Mouse (Mus musculus) lung, postnatal 0 days (tissue): ENCODE results near the gene Usp48. TPM values are rescaled to one million over a fixed set of nuclear protein-coding genes. Genes with fewer than 3 reads are reported as not detected.
A peak's percentile ranks its signal among the peaks of the same experiment; 100 is the strongest.

Source experiments
- ATAC-seq: fragments of 200-750 bp; cut with Nextera tagmentation; 2 replicates; pipeline ENCODE4 v1.8.0; 2017; ENCODE audit warnings: moderate library complexity
- DNase-seq: peaks from one replicate; pipeline ENCODE4 v3.0.0-alpha.2; 2016; ENCODE audit warnings: low spot score
- H3K27ac ChIP-seq: fragments of 300-500 bp; sonication (generic); 2 replicates; pipeline ENCODE4 v1.5.1; 2014; ENCODE audit warnings: antibody characterized with exemption, mild to moderate bottlenecking, low read length, mixed read lengths
- H3K27me3 ChIP-seq: fragments of 300-500 bp; sonication (generic); replicated peaks from 2 replicates; pipeline ENCODE4 v1.6.1; 2014; ENCODE audit warnings: low read length, mixed read lengths; ENCODE audit not compliant: insufficient read depth
- H3K36me3 ChIP-seq: fragments of 300-500 bp; sonication (generic); 2 replicates; pipeline ENCODE4 v1.6.1; 2014; ENCODE audit warnings: low read length, mixed read lengths; ENCODE audit not compliant: insufficient read depth
- H3K4me1 ChIP-seq: fragments of 300-500 bp; sonication (generic); 2 replicates; pipeline ENCODE4 v1.6.1; 2014; ENCODE audit warnings: antibody characterized with exemption, low read depth, low read length, mixed read lengths; ENCODE audit not compliant: insufficient read depth
- H3K4me2 ChIP-seq: fragments of 300-500 bp; sonication (generic); replicated peaks from 2 replicates; pipeline ENCODE4 v1.6.1; 2014; ENCODE audit warnings: low read depth, mild to moderate bottlenecking, low read length, moderate library complexity, mixed read lengths
- H3K4me3 ChIP-seq: fragments of 300-500 bp; sonication (generic); 2 replicates; pipeline ENCODE4 v1.5.1; 2014; ENCODE audit warnings: low read depth, low read length
- H3K9ac ChIP-seq: fragments of 300-500 bp; sonication (generic); replicated peaks from 2 replicates; pipeline ENCODE4 v1.6.1; 2014; ENCODE audit warnings: low read depth, mild to moderate bottlenecking
- H3K9me3 ChIP-seq: fragments of 300-500 bp; sonication (generic); 2 replicates; pipeline ENCODE4 v1.6.1; 2016; ENCODE audit warnings: low read length, mixed read lengths
- CTCF ChIP-seq: IDR thresholded peaks from 2 replicates; pipeline ENCODE4 v1.5.1; 2016; ENCODE audit warnings: antibody characterized with exemption, mild to moderate bottlenecking
- EP300 ChIP-seq: IDR thresholded peaks from 2 replicates; pipeline ENCODE4 v1.6.1; 2016; ENCODE audit warnings: antibody characterized with exemption, mild to moderate bottlenecking, control low read depth
- WGBS: fragments of 180-500 bp; shearing (Covaris S2); extraction: QIAGEN DNeasy Blood & Tissue Kit; methylation state at CpG from one replicate; pipeline ENCODE4 v1.1.7; 2014; 5-methylcytosine and 5-hydroxymethylcytosine counted together
- polyA plus RNA-seq: library from polyadenylated mRNA; unstranded; fragments of >200 nt; fragmentation: Nextera tagmentation; extraction: Ambion mirVana; gene quantifications from 2 replicates; pipeline ENCODE4 v1.2.1, GENCODE M21; 2015

Gene Usp48
- polyA plus RNA-seq, 1 experiment from 2014 or later, result 30.9 TPM

DNA sequence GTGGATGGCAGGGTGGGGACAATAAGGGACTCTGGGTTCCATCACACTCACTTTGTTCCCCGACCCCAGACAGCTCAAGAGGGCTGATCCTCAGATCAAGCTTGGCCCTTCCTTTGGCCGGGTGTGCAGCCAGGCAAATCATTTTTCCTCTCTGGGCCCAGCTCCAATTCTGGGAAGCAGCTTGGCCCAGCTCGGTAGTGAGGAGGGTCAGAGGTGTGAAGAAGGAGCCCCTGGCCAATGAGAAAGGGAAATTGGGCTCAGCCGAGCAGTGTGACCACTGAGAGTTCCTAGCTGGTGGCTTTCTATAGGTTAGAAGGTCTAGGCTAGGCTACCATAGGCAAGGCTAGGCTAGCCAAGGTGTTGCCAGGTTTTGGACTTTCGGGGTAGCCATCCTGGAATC, 74.2 kb downstream of the Usp48 start:
- no peak for TF ChIP-seq EP300
- no peak for TF ChIP-seq CTCF
- Histone ChIP-seq H3K4me1 (no peaks in the 10 kb centered on the region; the same call in 1 of the 2 replicates), H3K36me3 (no peaks in the 10 kb centered on the region), H3K4me3 (no peak overlapping the region), H3K27me3 (peaks cover 16% of the 10 kb centered on the region; the same call in 1 of the 2 replicates), H3K9ac (no peak overlapping the region), H3K9me3 (no peaks in the 10 kb centered on the region), H3K27ac (no peak overlapping the region), H3K4me2 (no peak overlapping the region)
- ATAC-seq (no peak), DNase-seq (no peak)
- WGBS, result 41% methylated on average over 5 of the region's 5 CpGs

DNA sequence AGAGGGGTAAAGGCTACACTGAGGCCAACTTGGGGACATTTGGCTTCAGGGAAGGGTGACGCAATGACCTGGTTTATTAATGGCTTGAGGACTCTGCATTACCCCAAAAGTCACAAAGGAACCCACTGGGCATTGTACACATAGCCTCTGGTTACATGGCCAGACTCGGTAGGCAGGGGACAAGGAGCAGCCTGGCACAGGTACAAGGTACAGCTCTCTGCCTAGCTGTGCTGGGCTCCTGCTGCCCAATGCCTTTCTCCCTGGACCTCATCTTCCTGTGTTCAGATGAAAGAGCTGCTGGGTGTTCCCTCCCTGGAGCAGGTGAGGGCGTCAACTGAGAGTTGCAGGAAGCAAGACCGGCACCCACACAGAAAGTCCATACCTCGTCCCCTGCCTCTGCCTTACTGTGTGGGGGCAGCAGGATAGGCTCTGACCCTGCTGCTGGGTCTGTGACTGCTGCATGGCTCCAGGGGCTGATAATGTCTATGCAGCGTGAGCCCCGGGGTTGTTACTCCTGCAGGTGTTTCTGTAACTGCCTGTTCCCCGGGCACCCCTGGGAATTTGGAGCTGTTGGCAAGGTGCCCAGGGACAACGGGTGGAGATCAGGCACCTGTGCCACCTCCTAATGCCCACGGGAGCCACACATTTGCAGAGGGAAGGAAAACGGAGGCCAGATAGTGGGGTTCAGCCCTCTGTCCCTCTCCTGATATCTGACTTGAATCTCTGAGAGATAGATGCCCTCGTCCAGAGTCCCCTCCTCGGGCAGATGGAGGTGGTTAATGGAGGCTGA, 78.4 kb downstream of the Usp48 start:
- Histone ChIP-seq H3K4me1 (no peaks in the 10 kb centered on the region), H3K36me3 (no peaks in the 10 kb centered on the region), H3K4me2 (no peak overlapping the region), H3K4me3 (no peak overlapping the region), H3K27ac (no peak overlapping the region), H3K9ac (no peak overlapping the region), H3K9me3 (no peaks in the 10 kb centered on the region), H3K27me3 (no peaks in the 10 kb centered on the region)
- DNase-seq, result no peak
- TF ChIP-seq CTCF (no peak), EP300 (no peak)
- 56% methylated on average over 13 of the region's 13 CpGs for WGBS
- no peak for ATAC-seq

DNA sequence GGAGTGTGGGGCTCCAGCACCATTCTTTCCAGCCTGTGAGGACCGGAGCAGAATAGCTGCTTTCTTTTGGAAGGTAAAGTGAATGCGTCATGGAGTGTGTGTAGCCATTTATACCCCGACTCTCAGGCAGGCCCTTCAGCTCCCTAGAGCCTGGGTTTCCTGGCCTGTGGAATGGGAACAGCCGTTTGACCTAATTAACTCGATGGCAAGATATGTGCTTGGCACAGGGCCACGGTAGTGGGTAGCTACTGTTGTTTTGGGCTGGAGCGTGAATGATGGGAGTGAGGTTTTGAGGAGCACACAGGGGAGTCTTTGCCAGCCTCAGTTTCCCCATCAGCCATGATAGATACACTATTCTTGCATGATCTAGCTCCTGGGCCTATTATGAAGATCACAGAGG, 82.0 kb downstream of the Usp48 start:
- DNase-seq (no peak), ATAC-seq (no peak)
- no peaks in the 10 kb centered on the region for H3K4me1 ChIP-seq
- no peak overlapping the region for H3K27ac ChIP-seq
- H3K4me2 ChIP-seq, result no peak overlapping the region
- H3K27me3 ChIP-seq, result 0 out of 2 replicates have a peak, but pooled peaks cover 3% of the 10 kb centered on the region
- H3K4me3 ChIP-seq, result no peak overlapping the region
- TF ChIP-seq CTCF (no peak), EP300 (no peak)
- H3K36me3 ChIP-seq, result no peaks in the 10 kb centered on the region
- no peak overlapping the region for H3K9ac ChIP-seq
- 62% methylated on average over 7 of the region's 7 CpGs for WGBS
- H3K9me3 ChIP-seq, result no peaks in the 10 kb centered on the region

DNA sequence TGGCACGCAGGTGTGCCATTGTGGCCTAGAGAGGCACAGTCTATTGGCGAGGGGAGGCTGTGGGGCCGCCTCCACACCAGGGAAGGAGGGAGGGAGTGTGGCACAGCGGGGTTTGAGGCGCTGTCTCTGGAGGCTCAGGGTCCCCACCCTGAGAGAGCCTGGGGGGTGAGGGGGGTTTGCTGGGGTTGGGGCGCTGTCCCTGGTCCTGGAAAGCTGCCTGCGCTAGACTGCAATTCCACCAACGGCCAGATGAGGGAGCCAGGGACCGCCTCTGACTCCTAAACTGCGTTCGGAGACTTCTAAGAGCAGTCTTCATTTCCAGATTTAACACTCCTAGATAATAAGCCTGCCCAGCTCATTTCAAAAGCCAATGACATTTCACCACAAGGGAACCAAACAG, 82.5 kb downstream of the Usp48 start:
- Histone ChIP-seq H3K27ac (no peak overlapping the region), H3K36me3 (no peaks in the 10 kb centered on the region), H3K4me1 (no peaks in the 10 kb centered on the region; the same call in 1 of the 2 replicates), H3K4me2 (no peak overlapping the region), H3K9me3 (no peaks in the 10 kb centered on the region), H3K9ac (no peak overlapping the region), H3K4me3 (no peak overlapping the region), H3K27me3 (peaks cover 3% of the 10 kb centered on the region; the same call in 1 of the 2 replicates)
- TF ChIP-seq EP300 (no peak), CTCF (peak; percentile 91)
- ATAC-seq, result peak; percentile 51
- 9% methylated on average over 9 of the region's 11 CpGs for WGBS
- DNase-seq, result peak; percentile 72

- no peak overlapping the region for H3K9ac ChIP-seq
- no peaks in the 10 kb centered on the region for H3K9me3 ChIP-seq
- WGBS, result 66% methylated on average over 13 of the region's 13 CpGs
- no peaks in the 10 kb centered on the region for H3K36me3 ChIP-seq
- H3K4me3 ChIP-seq, result no peak overlapping the region
- no peak overlapping the region for H3K4me2 ChIP-seq
- DNase-seq (no peak), ATAC-seq (no peak)
- peaks cover 12% of the 10 kb centered on the region; the same call in 1 of the 2 replicates for H3K27me3 ChIP-seq
- H3K4me1 ChIP-seq, result no peaks in the 10 kb centered on the region; the same call in 1 of the 2 replicates
- TF ChIP-seq CTCF (no peak), EP300 (no peak)
- H3K27ac ChIP-seq, result no peak overlapping the region
Measured at GRCm38 (mm10) chr4:137676700-137677484, 83.3 kb downstream of the Usp48 start.

GRCm38 (mm10) chr4:137677906-137678305, 84.4 kb downstream of the Usp48 start:
- TF ChIP-seq EP300, result no peak
- no peak for TF ChIP-seq CTCF
- no peaks in the 10 kb centered on the region for H3K9me3 ChIP-seq
- 76% methylated on average over 5 of the region's 5 CpGs for WGBS
- no peak overlapping the region for H3K4me3 ChIP-seq
- H3K27me3 ChIP-seq, result peaks cover 21% of the 10 kb centered on the region; the same call in 1 of the 2 replicates
- ATAC-seq (no peak), DNase-seq (no peak)
- H3K4me2 ChIP-seq, result no peak overlapping the region
- no peaks in the 10 kb centered on the region; the same call in 1 of the 2 replicates for H3K4me1 ChIP-seq
- no peaks in the 10 kb centered on the region for H3K36me3 ChIP-seq
- no peak overlapping the region for H3K27ac ChIP-seq
- no peak overlapping the region for H3K9ac ChIP-seq
